Mouse (Mus musculus) midbrain, postnatal 0 days (tissue): Measurements from ENCODE around the gene Hddc2. TPM values are rescaled to one million over a fixed set of nuclear protein-coding genes. Genes with fewer than 3 reads are reported as not detected.

Experiments
- ATAC-seq: fragments of 200-750 bp; cut with Nextera tagmentation; 2 replicates; pipeline ENCODE4 v1.8.0; 2017; ENCODE audit warnings: moderate number of reproducible peaks, mild to moderate bottlenecking, moderate TSS enrichment, moderate library complexity; ENCODE audit not compliant: low FRiP score
- DNase-seq: peaks from one replicate; pipeline ENCODE4 v3.0.0-alpha.2; 2015; ENCODE audit warnings: low spot score
- H3K27ac ChIP-seq: fragments of 300-500 bp; sonication (generic); 2 replicates; pipeline ENCODE4 v1.5.1; 2014; ENCODE audit warnings: low read depth, mild to moderate bottlenecking, low read length, mixed read lengths
- H3K27me3 ChIP-seq: fragments of 300-500 bp; sonication (generic); 2 replicates; pipeline ENCODE4 v1.6.1; 2014; ENCODE audit warnings: low read length, control low read depth, mixed read lengths; ENCODE audit not compliant: insufficient read depth
- H3K36me3 ChIP-seq: fragments of 300-500 bp; sonication (generic); 2 replicates; pipeline ENCODE4 v1.6.1; 2014; ENCODE audit warnings: low read length, control low read depth, mixed read lengths; ENCODE audit not compliant: insufficient read depth
- H3K4me1 ChIP-seq: fragments of 300-500 bp; sonication (generic); 2 replicates; pipeline ENCODE4 v1.6.1; 2014; ENCODE audit warnings: mild to moderate bottlenecking, control low read depth, antibody characterized with exemption, low read length, mixed read lengths; ENCODE audit not compliant: insufficient read depth
- H3K4me2 ChIP-seq: fragments of 300-500 bp; sonication (generic); 2 replicates; pipeline ENCODE4 v1.6.1; 2014; ENCODE audit warnings: low read depth, mild to moderate bottlenecking, low read length, mixed read lengths; ENCODE audit not compliant: poor library complexity, severe bottlenecking
- H3K4me3 ChIP-seq: fragments of 300-500 bp; sonication (generic); 2 replicates; pipeline ENCODE4 v1.5.1; 2014; ENCODE audit warnings: low read depth, mild to moderate bottlenecking, low read length, moderate library complexity
- H3K9ac ChIP-seq: fragments of 300-500 bp; sonication (generic); replicated peaks from 2 replicates; pipeline ENCODE4 v1.6.1; 2014; ENCODE audit warnings: mild to moderate bottlenecking, low read length, moderate library complexity, mixed read lengths; ENCODE audit not compliant: poor library complexity, severe bottlenecking
- H3K9me3 ChIP-seq: fragments of 300-500 bp; sonication (generic); 2 replicates; pipeline ENCODE4 v1.6.1; 2016; ENCODE audit warnings: low read length, control low read depth
- CTCF ChIP-seq: IDR thresholded peaks from 2 replicates; pipeline ENCODE4 v1.5.1; 2016; ENCODE audit warnings: antibody characterized with exemption, mild to moderate bottlenecking
- WGBS: fragments of 180-500 bp; shearing (Covaris S2); extraction: QIAGEN DNeasy Blood & Tissue Kit; methylation state at CpG from one replicate; pipeline ENCODE4 v1.1.7; 2014; 5-methylcytosine and 5-hydroxymethylcytosine counted together
- polyA plus RNA-seq: library from polyadenylated mRNA; unstranded; fragments of >200 nt; fragmentation: Nextera tagmentation; extraction: Ambion mirVana; gene quantifications from 2 replicates; pipeline ENCODE4 v1.2.1, GENCODE M21; 2015
- total RNA-seq: library from RNA; depleted of rRNA; stranded (reverse); fragments of >200 nt; gene quantifications from 2 replicates; pipeline ENCODE4 v1.2.3, GENCODE M21; 2014

Hddc2 gene
- total and polyA plus RNA-seq, 2 experiments from 2014 or later, result 31.2 to 73.7 TPM

- 0 out of 2 replicates have a peak, but pooled peaks have one; percentile 13 for ATAC-seq
- TF ChIP-seq CTCF, result no peak
- DNase-seq, result peak; percentile 53
- WGBS, result 18% methylated on average over 5 of the region's 5 CpGs
- Histone ChIP-seq H3K4me1 (no peaks in the 10 kb centered on the region), H3K27ac (no peak overlapping the region), H3K36me3 (no peaks in the 10 kb centered on the region), H3K9me3 (no peaks in the 10 kb centered on the region), H3K27me3 (no peaks in the 10 kb centered on the region), H3K4me3 (no peak overlapping the region), H3K4me2 (no peak overlapping the region), H3K9ac (no peak overlapping the region)
Measured at GRCm38 (mm10) chr10:31295705-31296104, 17.5 kb upstream of the Hddc2 start.

- H3K9me3 ChIP-seq, result no peaks in the 10 kb centered on the region
- 14% methylated on average over 1 of the region's 1 CpGs for WGBS
Measured at GRCm38 (mm10) chr10:31296458-31296857, 16.7 kb upstream of the Hddc2 start.

DNA sequence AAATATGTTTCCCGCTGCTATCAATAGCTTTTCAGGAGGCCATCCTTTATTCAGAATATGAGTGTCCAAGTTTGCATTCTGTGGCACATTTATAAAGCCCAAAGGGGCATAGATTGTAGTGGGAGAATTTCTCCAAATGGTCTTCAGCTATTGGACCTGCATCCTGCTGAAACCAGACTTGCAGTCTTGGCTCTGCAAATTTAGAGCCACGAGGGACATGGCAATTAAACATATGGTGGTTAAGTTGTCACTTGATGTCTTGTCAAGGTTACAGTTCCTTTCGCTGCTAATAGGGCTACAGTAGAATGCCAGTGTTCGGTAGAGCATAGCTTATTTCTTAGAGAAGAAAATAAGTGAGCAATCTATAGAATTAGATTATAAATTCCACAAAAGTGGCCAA lies 16.1 kb upstream of the Hddc2 start:
- WGBS, result 64% methylated on average over 4 of the region's 4 CpGs
- Histone ChIP-seq H3K27ac (no peak overlapping the region), H3K9me3 (no peaks in the 10 kb centered on the region), H3K4me3 (no peak overlapping the region), H3K4me2 (no peak overlapping the region), H3K27me3 (no peaks in the 10 kb centered on the region), H3K36me3 (no peaks in the 10 kb centered on the region), H3K4me1 (no peaks in the 10 kb centered on the region), H3K9ac (no peak overlapping the region)
- DNase-seq, result no peak
- TF ChIP-seq CTCF, result no peak
- ATAC-seq, result no peak

More at GRCm38 (mm10) chr10:31296458-31296857, 16.7 kb upstream of the Hddc2 start:
- DNase-seq, result no peak
- Histone ChIP-seq H3K36me3 (no peaks in the 10 kb centered on the region), H3K27me3 (no peaks in the 10 kb centered on the region), H3K27ac (no peak overlapping the region), H3K4me1 (no peaks in the 10 kb centered on the region), H3K4me3 (no peak overlapping the region), H3K4me2 (no peak overlapping the region), H3K9ac (no peak overlapping the region)
- no peak for TF ChIP-seq CTCF
- no peak for ATAC-seq

DNA sequence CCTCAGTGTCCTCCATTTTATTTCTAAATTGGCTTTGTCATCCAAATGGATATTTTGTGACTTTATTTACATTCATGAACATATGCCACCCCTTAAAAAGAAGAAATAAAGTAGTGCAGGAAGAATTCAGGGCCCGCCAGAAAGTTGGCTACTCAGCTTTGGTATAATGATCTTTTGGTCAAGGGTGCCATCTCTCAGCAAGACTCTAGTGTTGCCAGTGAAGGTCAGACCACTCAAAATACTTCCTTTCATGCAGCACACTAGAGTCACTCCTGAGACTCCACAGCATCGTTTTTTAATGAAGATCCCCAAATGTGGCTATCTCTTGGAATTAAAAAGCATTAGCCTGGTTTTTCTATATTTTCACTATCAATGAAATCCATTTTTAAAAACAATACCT lies 14.9 kb upstream of the Hddc2 start:
- ATAC-seq (no peak), DNase-seq (peak; percentile 21)
- Histone ChIP-seq H3K27ac (no peak overlapping the region), H3K36me3 (no peaks in the 10 kb centered on the region), H3K4me3 (no peak overlapping the region), H3K4me1 (no peaks in the 10 kb centered on the region), H3K27me3 (no peaks in the 10 kb centered on the region), H3K9me3 (no peaks in the 10 kb centered on the region), H3K4me2 (no peak overlapping the region), H3K9ac (no peak overlapping the region)
- WGBS, result 51% methylated on average over 2 of the region's 2 CpGs
- 0 out of 2 replicates have a peak, but pooled peaks have one; percentile 13 for TF ChIP-seq CTCF

DNA sequence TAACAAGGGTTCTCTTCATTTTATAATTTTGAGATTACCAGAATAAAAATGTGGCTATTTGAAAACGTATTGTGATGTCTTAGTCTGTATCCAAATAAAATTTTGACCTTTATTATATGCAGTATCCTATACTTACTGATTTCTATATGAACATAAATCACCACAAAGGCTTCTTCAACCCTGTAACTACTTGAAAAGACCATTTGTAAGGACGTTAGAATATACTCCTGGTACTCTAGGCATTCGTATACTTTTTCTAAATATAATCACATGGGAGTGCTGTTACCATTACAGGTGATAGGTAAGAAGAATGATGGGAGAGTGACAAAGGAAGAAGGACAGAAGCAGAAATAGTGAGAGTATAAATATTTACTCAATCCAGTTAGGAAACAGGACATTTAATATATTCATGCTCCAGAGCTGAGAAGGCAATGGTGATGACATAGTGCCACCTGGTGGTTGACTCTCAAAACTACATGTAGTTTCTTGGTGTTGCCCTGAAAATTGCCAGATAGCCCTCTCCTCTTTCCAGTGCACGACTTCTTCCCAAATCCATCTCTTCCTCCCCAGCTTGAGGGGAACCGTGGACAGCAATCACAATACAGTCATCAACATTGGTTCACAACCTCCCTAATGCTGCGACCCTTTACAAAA lies 14.1 kb upstream of the Hddc2 start:
- Histone ChIP-seq H3K9ac (no peak overlapping the region), H3K27ac (no peak overlapping the region), H3K4me1 (no peaks in the 10 kb centered on the region), H3K9me3 (no peaks in the 10 kb centered on the region), H3K4me3 (no peak overlapping the region), H3K36me3 (no peaks in the 10 kb centered on the region), H3K4me2 (no peak overlapping the region), H3K27me3 (no peaks in the 10 kb centered on the region)
- 44% methylated on average over 6 of the region's 6 CpGs for WGBS
- DNase-seq (peak; percentile 80), ATAC-seq (peak; percentile 73)
- peak; percentile 94 for TF ChIP-seq CTCF

GRCm38 (mm10) chr10:31300292-31300691 lies 12.9 kb upstream of the Hddc2 start:
- H3K4me2 ChIP-seq, result no peak overlapping the region
- DNase-seq, result no peak
- no peak for TF ChIP-seq CTCF
- H3K9ac ChIP-seq, result no peak overlapping the region
- no peak for ATAC-seq
- H3K4me1 ChIP-seq, result no peaks in the 10 kb centered on the region
- no peak overlapping the region for H3K27ac ChIP-seq
- no peaks in the 10 kb centered on the region for H3K9me3 ChIP-seq
- no peaks in the 10 kb centered on the region for H3K36me3 ChIP-seq
- H3K4me3 ChIP-seq, result no peak overlapping the region
- WGBS, result 86% methylated on average over 1 of the region's 1 CpGs
- H3K27me3 ChIP-seq, result no peaks in the 10 kb centered on the region
